Mouse (Mus musculus) liver, adult 2 months (tissue): ENCODE data around the gene Baiap2l2.

ENCODE experiments used
- CTCF ChIP-seq: fragments of 200-500 bp; IDR thresholded peaks from 2 replicates; pipeline ENCODE4 v1.5.1; 2011; ENCODE audit warnings: low read depth, low read length, control low read depth
- POLR2A ChIP-seq: fragments of 200-500 bp; IDR thresholded peaks from 2 replicates; pipeline ENCODE4 v1.6.1; 2011; ENCODE audit warnings: low read length, control low read depth; ENCODE audit not compliant: insufficient read depth; ENCODE audit errors: extremely low read depth

- TF ChIP-seq CTCF (no peak), POLR2A (no peak)
Measured at GRCm38 (mm10) chr15:79254661-79255060, 30.7 kb downstream of the Baiap2l2 start, which contains the start of gene Slc16a8.
